19 mouse cellular contexts compared by ENCODE assay signal in genomic region chr5:113160320-113160719, GRCm38 (mm10).
A peak's percentile ranks its signal among the peaks of the same experiment; 100 is the strongest.
DNase-seq lines count a peak whose midpoint lies in the region; TF ChIP-seq lines count a peak whose summit lies in the region.
"Had no signal": no experiment of that assay in that cellular context is flagged by ENCODE, and none has a peak within 500 bp of the region (broad histone marks: within the 10 kb centered on the region; RNA-seq: fewer than 3 reads in every experiment).

No protein-coding gene starts in this region.

- DNase-seq in heart, embryonic 10.5 days (ENCODE audit: low spot score), result no peak
- DNase-seq in heart, postnatal 4 days, result no peak
- DNase-seq in left cerebral cortex, adult 2 months (ENCODE audit: extremely low spot score in 1 of 2, low spot score in 2 of 2), result no peak
- no peak for DNase-seq in left cerebral cortex, adult 18-20 months (ENCODE audit: low spot score in 2 of 2)
- DNase-seq in right cerebral cortex, adult 18-20 months, result peak; percentile 46
- no peak for DNase-seq in right cerebral cortex, postnatal 10 days (ENCODE audit: low spot score in 2 of 2)
- no peak for DNase-seq in ovary, postnatal 10 days (ENCODE audit: low spot score)
- DNase-seq: adrenal gland, postnatal 36 days; cerebellum, adult 18-20 months; cerebellum, postnatal 25 days; gastrocnemius, postnatal 14 days; heart, adult 18-20 months; left cerebral cortex, postnatal 4 days; lung, embryonic 14.5 days; lung, postnatal 4 days had no signal

- peak overlapping the region; percentile 84 for H3K27ac ChIP-seq in heart, embryonic 10.5 days
- peak overlapping the region; percentile 66 for H3K27ac ChIP-seq in left cerebral cortex, adult 2 months
- H3K27ac ChIP-seq: hindbrain, embryonic 13.5 days; kidney, embryonic 15.5 days; liver, embryonic 12.5 days; midbrain, embryonic 12.5 days had no signal

- 80% methylated on average over 10 of the region's 10 CpGs for WGBS in heart, embryonic 10.5 days

- intact Hi-C loops in left cerebral cortex, adult 2 months (cut with DNase I), result no loop called here

- H3K27me3 ChIP-seq in heart, embryonic 10.5 days (ENCODE audit: insufficient read depth, poor library complexity, severe bottlenecking), result no peaks in the 10 kb centered on the region
- H3K27me3 ChIP-seq: hindbrain, embryonic 13.5 days; kidney, embryonic 15.5 days had no signal

- H3K4me1 ChIP-seq in heart, embryonic 10.5 days, result peaks cover 85% of the 10 kb centered on the region

- no peak for TF ChIP-seq CTCF in left cerebral cortex, adult 2 months (IDR thresholded peaks at IDR 0.05)

- no peaks in the 10 kb centered on the region for H3K9me3 ChIP-seq in heart, embryonic 10.5 days
- H3K9me3 ChIP-seq: hindbrain, embryonic 13.5 days; kidney, embryonic 15.5 days; liver, embryonic 12.5 days; midbrain, embryonic 12.5 days had no signal

- H3K36me3 ChIP-seq in heart, embryonic 10.5 days, result no peaks in the 10 kb centered on the region
- H3K36me3 ChIP-seq: hindbrain, embryonic 13.5 days; kidney, embryonic 15.5 days; liver, embryonic 12.5 days; midbrain, embryonic 12.5 days had no signal

- H3K4me3 ChIP-seq in heart, embryonic 10.5 days, result no peak overlapping the region
- no peak overlapping the region for H3K4me3 ChIP-seq in left cerebral cortex, adult 2 months
- H3K4me3 ChIP-seq: hindbrain, embryonic 13.5 days; kidney, embryonic 15.5 days; liver, embryonic 12.5 days; midbrain, embryonic 12.5 days had no signal
